Mouse (Mus musculus) spleen, adult 2 months (tissue): ENCODE results near the gene Pmis2.

Experiments used
- CTCF ChIP-seq: fragments of 200-500 bp; IDR thresholded peaks from 2 replicates; pipeline ENCODE4 v1.5.1; 2011; ENCODE audit warnings: mild to moderate bottlenecking, inconsistent platforms; ENCODE audit not compliant: insufficient read depth, insufficient read length, insufficient replicate concordance; ENCODE audit errors: extremely low read depth
- POLR2A ChIP-seq: fragments of 200-500 bp; IDR thresholded peaks from 2 replicates; pipeline ENCODE4 v1.6.1; 2011; ENCODE audit warnings: low read depth, low read length, inconsistent platforms

GRCm38 (mm10) chr7:30636395-30636794 lies 35.0 kb downstream of the Pmis2 start:
- TF ChIP-seq POLR2A: no peak
- TF ChIP-seq CTCF: no peak
